Mouse (Mus musculus) ES-E14 (cell line): ENCODE measurements at regions not wholly inside any gene's neighbourhood (a gene's known extent, or its start where the extent isn't known, plus 50 kb on each side); places are given as distances from the start of the nearest gene placed in this dataset.

ENCODE experiments used
- HCFC1 ChIP-seq: IDR thresholded peaks from 2 replicates; pipeline ENCODE4 v1.6.1; 2012; ENCODE audit warnings: low read length, inconsistent platforms, borderline replicate concordance; ENCODE audit not compliant: insufficient read depth
- ZC3H11A ChIP-seq: IDR thresholded peaks from 2 replicates; pipeline ENCODE4 v1.6.1; 2012; ENCODE audit warnings: low read depth, mild to moderate bottlenecking, inconsistent platforms, low read length, borderline replicate concordance
- ZNF384 ChIP-seq: IDR thresholded peaks from 2 replicates; pipeline ENCODE4 v1.6.1; 2012; ENCODE audit warnings: low read depth, low read length, inconsistent platforms

DNA sequence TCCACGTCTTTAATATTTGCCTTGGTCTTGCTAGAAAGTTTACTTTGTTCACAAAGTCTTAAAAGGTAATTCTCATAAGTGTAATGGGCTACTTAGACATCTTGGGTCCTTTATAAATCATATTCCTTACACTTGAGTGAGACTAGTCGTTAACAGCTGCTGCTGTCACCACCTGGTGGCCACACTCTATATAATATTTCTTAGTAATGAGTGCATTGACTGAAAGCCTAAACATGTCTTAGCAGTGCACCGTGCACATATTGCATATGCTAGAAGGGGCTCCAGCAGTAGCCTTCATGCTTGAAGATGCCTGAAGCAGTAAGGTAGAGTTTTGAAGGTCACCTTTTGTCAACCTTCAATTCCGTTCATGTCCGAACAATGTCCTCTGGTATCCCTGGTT lies 177.2 kb downstream of the Nuf2 start:
- TF ChIP-seq ZNF384 (no peak), ZC3H11A (no peak), HCFC1 (no peak)
